ENCODE assay signal across 24 mouse cellular contexts in genomic region chr12:25178491-25179115, GRCm38 (mm10).
DNase-seq lines count a peak whose midpoint lies in the region; ATAC-seq and TF ChIP-seq lines count a peak whose summit lies in the region.
"Had no signal": no experiment of that assay in that cellular context is flagged by ENCODE, and none has a peak within 500 bp of the region (broad histone marks: within the 10 kb centered on the region; RNA-seq: fewer than 3 reads in every experiment).

No protein-coding gene starts in this region.

- H3K9ac ChIP-seq in forebrain, embryonic 14.5 days (ENCODE audit: low read length): no peak overlapping the region
- no peak overlapping the region for H3K9ac ChIP-seq in forebrain, embryonic 12.5 days
- no peak overlapping the region for H3K9ac ChIP-seq in stomach, postnatal 0 days (ENCODE audit: low read length)
- H3K9ac ChIP-seq: embryonic facial prominence, embryonic 12.5 days; forebrain, embryonic 13.5 days; heart, embryonic 12.5 days; hindbrain, embryonic 13.5 days; limb, embryonic 13.5 days; liver, embryonic 14.5 days; lung, embryonic 15.5 days; neural tube, embryonic 15.5 days had no signal

- no peak for TF ChIP-seq CTCF in stomach, postnatal 0 days (IDR thresholded peaks at IDR 0.05; ENCODE audit: low read depth)

- WGBS in forebrain, embryonic 14.5 days: 74% methylated on average over 5 of the region's 5 CpGs
- WGBS in forebrain, embryonic 12.5 days: 88% methylated on average over 5 of the region's 5 CpGs
- WGBS in stomach, postnatal 0 days: 59% methylated on average over 5 of the region's 5 CpGs

- no peak overlapping the region for H3K4me2 ChIP-seq in forebrain, embryonic 14.5 days (ENCODE audit: low read length)
- H3K4me2 ChIP-seq in forebrain, embryonic 12.5 days: no peak overlapping the region
- no peak overlapping the region for H3K4me2 ChIP-seq in stomach, postnatal 0 days (replicated peaks; ENCODE audit: low read depth)
- H3K4me2 ChIP-seq: embryonic facial prominence, embryonic 12.5 days; forebrain, embryonic 13.5 days; heart, embryonic 12.5 days; hindbrain, embryonic 13.5 days; limb, embryonic 13.5 days; lung, embryonic 15.5 days; neural tube, embryonic 15.5 days had no signal

- intact Hi-C loops in left cerebral cortex, postnatal 36 days (cut with DNase I): no loop called here
- intact Hi-C loops in left cerebral cortex, postnatal 14 days (cut with DNase I): no loop called here

- TF ChIP-seq EP300 in stomach, postnatal 0 days (optimal IDR thresholded peaks at IDR 0.05): no peak

- no peaks in the 10 kb centered on the region for H3K9me3 ChIP-seq in forebrain, embryonic 14.5 days (replicated peaks; ENCODE audit: control insufficient read depth, low read length)
- peaks cover 5% of the 10 kb centered on the region; the same call in 1 of the 2 replicates for H3K9me3 ChIP-seq in forebrain, embryonic 12.5 days
- H3K9me3 ChIP-seq in stomach, postnatal 0 days (ENCODE audit: control insufficient read depth, low read length): no peaks in the 10 kb centered on the region
- H3K9me3 ChIP-seq: embryonic facial prominence, embryonic 12.5 days; forebrain, embryonic 13.5 days; hindbrain, embryonic 13.5 days; lung, embryonic 15.5 days; neural tube, embryonic 15.5 days had no signal

- H3K4me3 ChIP-seq in forebrain, embryonic 14.5 days (ENCODE audit: low read depth, low read length): no peak overlapping the region
- H3K4me3 ChIP-seq in forebrain, embryonic 12.5 days (replicated peaks): no peak overlapping the region
- no peak overlapping the region for H3K4me3 ChIP-seq in stomach, postnatal 0 days (ENCODE audit: low read depth, low read length)
- H3K4me3 ChIP-seq: embryonic facial prominence, embryonic 12.5 days; erythroblast, embryonic 14.5 days; forebrain, embryonic 13.5 days; heart, embryonic 12.5 days; hindbrain, embryonic 13.5 days; limb, embryonic 13.5 days; lung, embryonic 15.5 days; neural tube, embryonic 15.5 days had no signal

- no peaks in the 10 kb centered on the region for H3K36me3 ChIP-seq in forebrain, embryonic 14.5 days (ENCODE audit: control insufficient read depth, insufficient read depth, low read length)
- no peaks in the 10 kb centered on the region for H3K36me3 ChIP-seq in forebrain, embryonic 12.5 days (replicated peaks)
- H3K36me3 ChIP-seq in stomach, postnatal 0 days (ENCODE audit: control insufficient read depth, insufficient read depth, low read length): no peaks in the 10 kb centered on the region
- H3K36me3 ChIP-seq: embryonic facial prominence, embryonic 12.5 days; heart, embryonic 12.5 days; hindbrain, embryonic 13.5 days; limb, embryonic 13.5 days; lung, embryonic 15.5 days; neural tube, embryonic 15.5 days had no signal

- H3K4me1 ChIP-seq in forebrain, embryonic 14.5 days (ENCODE audit: control insufficient read depth, insufficient read depth, low read length): no peaks in the 10 kb centered on the region
- no peaks in the 10 kb centered on the region for H3K4me1 ChIP-seq in forebrain, embryonic 12.5 days
- H3K4me1 ChIP-seq in stomach, postnatal 0 days (replicated peaks; ENCODE audit: control insufficient read depth, insufficient read depth): no peaks in the 10 kb centered on the region; the same call in 1 of the 2 replicates
- H3K4me1 ChIP-seq: embryonic facial prominence, embryonic 12.5 days had no signal

- peak; percentile 8 for DNase-seq in forebrain, embryonic 14.5 days (ENCODE audit: low spot score)
- DNase-seq in left cerebral cortex, postnatal 36 days (ENCODE audit: low spot score in 2 of 2): peak; percentile 29 to 36
- no peak for DNase-seq in left cerebral cortex, postnatal 14 days (ENCODE audit: low spot score in 2 of 2)
- peak; percentile 49 for DNase-seq in brain, adult 2 months (ENCODE audit: low read depth, low spot score)
- peak; percentile 58 for DNase-seq in thymus, postnatal 14 days
- DNase-seq in stomach, postnatal 0 days (ENCODE audit: low spot score): no peak
- DNase-seq: adrenal gland, postnatal 14 days; cerebellum, adult 9-10 months; gastrocnemius, postnatal 10 days; heart, postnatal 14 days; kidney, adult 2 months; kidney, postnatal 10 days had no signal

- no peaks in the 10 kb centered on the region for H3K27me3 ChIP-seq in forebrain, embryonic 14.5 days (replicated peaks; ENCODE audit: control insufficient read depth, insufficient read depth, low read length)
- no peaks in the 10 kb centered on the region for H3K27me3 ChIP-seq in forebrain, embryonic 12.5 days
- no peaks in the 10 kb centered on the region for H3K27me3 ChIP-seq in stomach, postnatal 0 days (ENCODE audit: control insufficient read depth, insufficient read depth, low read length)
- H3K27me3 ChIP-seq: embryonic facial prominence, embryonic 12.5 days; forebrain, embryonic 13.5 days; heart, embryonic 12.5 days; hindbrain, embryonic 13.5 days; limb, embryonic 13.5 days; lung, embryonic 15.5 days; neural tube, embryonic 15.5 days had no signal

- no peak overlapping the region for H3K27ac ChIP-seq in forebrain, embryonic 14.5 days (ENCODE audit: low read depth, low read length)
- no peak overlapping the region for H3K27ac ChIP-seq in forebrain, embryonic 12.5 days
- H3K27ac ChIP-seq in stomach, postnatal 0 days (replicated peaks): no peak overlapping the region
- H3K27ac ChIP-seq: embryonic facial prominence, embryonic 12.5 days; forebrain, embryonic 13.5 days; hindbrain, embryonic 13.5 days; limb, embryonic 13.5 days; liver, embryonic 14.5 days; lung, embryonic 15.5 days; neural tube, embryonic 15.5 days had no signal

- ATAC-seq in forebrain, embryonic 14.5 days: no peak
- no peak for ATAC-seq in forebrain, embryonic 12.5 days (ENCODE audit: low FRiP score)
- no peak for ATAC-seq in stomach, postnatal 0 days (ENCODE audit: low FRiP score, low TSS enrichment)
- ATAC-seq in inflammation-experienced regulatory T-cells, adult 6 months: no peak
- ATAC-seq: CD4-positive, CD25-positive, alpha-beta regulatory T cell, adult 4 months; forebrain, embryonic 13.5 days had no signal

Comparison
In these comparisons a context has a peak if more than half of its experiments do, and no peak if none do; other contexts are left out.
1. DNase-seq: peak in forebrain, embryonic 14.5 days (single experiment), left cerebral cortex, postnatal 36 days (2 of 2), brain, adult 2 months (single experiment) and thymus, postnatal 14 days (single experiment); none in left cerebral cortex, postnatal 14 days (0 of 2) and stomach, postnatal 0 days (single experiment).